Mouse (Mus musculus) kidney, embryonic 16.5 days (tissue): ENCODE measurements around the gene Ppargc1a. TPM values are rescaled to one million over a fixed set of nuclear protein-coding genes. Genes with fewer than 3 reads are reported as not detected.

ENCODE experiments used
- ATAC-seq: fragments of 200-750 bp; cut with Nextera tagmentation; 2 replicates; pipeline ENCODE4 v1.8.0; 2017; ENCODE audit warnings: moderate TSS enrichment; ENCODE audit not compliant: low FRiP score, low TSS enrichment
- H3K27ac ChIP-seq: fragments of 300-500 bp; sonication (generic); 2 replicates; pipeline ENCODE4 v1.5.1; 2014; ENCODE audit warnings: low read length
- H3K27me3 ChIP-seq: fragments of 300-500 bp; sonication (generic); 2 replicates; pipeline ENCODE4 v1.6.1; 2014; ENCODE audit warnings: low read length, control low read depth, mixed read lengths; ENCODE audit not compliant: insufficient read depth
- H3K36me3 ChIP-seq: fragments of 300-500 bp; sonication (generic); 2 replicates; pipeline ENCODE4 v1.6.1; 2014; ENCODE audit warnings: low read length, control low read depth, mixed read lengths; ENCODE audit not compliant: insufficient read depth
- H3K4me1 ChIP-seq: fragments of 300-500 bp; sonication (generic); 2 replicates; pipeline ENCODE4 v1.6.1; 2014; ENCODE audit warnings: low read length, control low read depth, mixed read lengths; ENCODE audit not compliant: insufficient read depth
- H3K4me2 ChIP-seq: fragments of 300-500 bp; sonication (generic); replicated peaks from 2 replicates; pipeline ENCODE4 v1.6.1; 2014; ENCODE audit warnings: low read depth, low read length
- H3K4me3 ChIP-seq: fragments of 300-500 bp; sonication (generic); 2 replicates; pipeline ENCODE4 v1.5.1; 2014; ENCODE audit warnings: mild to moderate bottlenecking, low read length
- H3K9ac ChIP-seq: fragments of 300-500 bp; sonication (generic); replicated peaks from 2 replicates; pipeline ENCODE4 v1.6.1; 2014; ENCODE audit warnings: low read length
- H3K9me3 ChIP-seq: fragments of 300-500 bp; sonication (generic); 2 replicates; pipeline ENCODE4 v1.6.1; 2016; ENCODE audit warnings: low read length, control low read depth
- WGBS: fragments of 180-500 bp; shearing (Covaris S2); extraction: QIAGEN DNeasy Blood & Tissue Kit; methylation state at CpG from one replicate; pipeline ENCODE4 v1.1.7; 2014; 5-methylcytosine and 5-hydroxymethylcytosine counted together
- polyA plus RNA-seq: library from polyadenylated mRNA; unstranded; fragments of >200 nt; fragmentation: Nextera tagmentation; extraction: Ambion mirVana; gene quantifications from 2 replicates; pipeline ENCODE4 v1.2.1, GENCODE M21; 2015

The Ppargc1a gene
- polyA plus RNA-seq, 1 experiment from 2014 or later, result 24.5 TPM

- H3K4me2 ChIP-seq, result no peak overlapping the region
- no peaks in the 10 kb centered on the region for H3K27me3 ChIP-seq
- H3K36me3 ChIP-seq, result no peaks in the 10 kb centered on the region
- H3K4me1 ChIP-seq, result peaks cover 22% of the 10 kb centered on the region
- H3K9me3 ChIP-seq, result no peaks in the 10 kb centered on the region
- ATAC-seq, result no peak
- H3K9ac ChIP-seq, result no peak overlapping the region
- no peak overlapping the region for H3K4me3 ChIP-seq
- no peak overlapping the region for H3K27ac ChIP-seq
Observed at GRCm38 (mm10) chr5:51479859-51480258, 87.7 kb downstream of the Ppargc1a start.

- WGBS, result 42% methylated on average over 2 of the region's 2 CpGs
Observed at GRCm38 (mm10) chr5:51479456-51479855, 88.1 kb downstream of the Ppargc1a start.

GRCm38 (mm10) chr5:51478319-51478994 is 89.1 kb downstream of the Ppargc1a start:
- H3K4me2 ChIP-seq, result peak overlapping the region; percentile 19; the same call in 1 of the 2 replicates
- H3K9me3 ChIP-seq, result peaks cover 5% of the 10 kb centered on the region
- WGBS, result 22% methylated on average over 7 of the region's 7 CpGs
- ATAC-seq, result peak; percentile 92
- H3K4me1 ChIP-seq, result peaks cover 24% of the 10 kb centered on the region
- no peak overlapping the region for H3K9ac ChIP-seq
- peak overlapping the region; percentile 5; the same call in 1 of the 2 replicates for H3K27ac ChIP-seq
- H3K4me3 ChIP-seq, result no peak overlapping the region
- H3K36me3 ChIP-seq, result peaks cover 7% of the 10 kb centered on the region; the same call in 1 of the 2 replicates
- no peaks in the 10 kb centered on the region for H3K27me3 ChIP-seq

More at GRCm38 (mm10) chr5:51479456-51479855, 88.1 kb downstream of the Ppargc1a start:
- H3K4me3 ChIP-seq, result no peak overlapping the region
- H3K4me2 ChIP-seq, result no peak overlapping the region
- H3K36me3 ChIP-seq, result no peaks in the 10 kb centered on the region
- no peaks in the 10 kb centered on the region for H3K27me3 ChIP-seq
- no peak overlapping the region for H3K9ac ChIP-seq
- no peaks in the 10 kb centered on the region for H3K9me3 ChIP-seq
- H3K4me1 ChIP-seq, result peaks cover 24% of the 10 kb centered on the region
- ATAC-seq, result no peak
- 0 out of 2 replicates have a peak overlapping the region, but pooled peaks have one; percentile 53 for H3K27ac ChIP-seq

- H3K4me3 ChIP-seq, result no peak overlapping the region
- no peaks in the 10 kb centered on the region for H3K27me3 ChIP-seq
- ATAC-seq, result no peak
- H3K27ac ChIP-seq, result no peak overlapping the region
- H3K36me3 ChIP-seq, result peaks cover 17% of the 10 kb centered on the region
- H3K9me3 ChIP-seq, result peaks cover 13% of the 10 kb centered on the region
- 61% methylated on average over 3 of the region's 3 CpGs for WGBS
- H3K4me1 ChIP-seq, result peaks cover 24% of the 10 kb centered on the region
- H3K4me2 ChIP-seq, result no peak overlapping the region
- no peak overlapping the region for H3K9ac ChIP-seq
Observed at GRCm38 (mm10) chr5:51477140-51477539, 90.4 kb downstream of the Ppargc1a start.

- WGBS, result 64% methylated on average over 4 of the region's 4 CpGs
- peaks cover 13% of the 10 kb centered on the region for H3K9me3 ChIP-seq
- H3K4me1 ChIP-seq, result peaks cover 24% of the 10 kb centered on the region
- no peak overlapping the region for H3K27ac ChIP-seq
- H3K36me3 ChIP-seq, result peaks cover 17% of the 10 kb centered on the region
- H3K9ac ChIP-seq, result no peak overlapping the region
- no peak overlapping the region for H3K4me2 ChIP-seq
- ATAC-seq, result no peak
- H3K4me3 ChIP-seq, result no peak overlapping the region
- no peaks in the 10 kb centered on the region for H3K27me3 ChIP-seq
Observed at GRCm38 (mm10) chr5:51475034-51475541, 92.4 kb downstream of the Ppargc1a start.

- 62% methylated on average over 4 of the region's 4 CpGs for WGBS
- no peak overlapping the region for H3K4me2 ChIP-seq
- peaks cover 17% of the 10 kb centered on the region for H3K36me3 ChIP-seq
- H3K4me1 ChIP-seq, result 0 out of 2 replicates have a peak, but pooled peaks cover 2% of the 10 kb centered on the region
- no peak overlapping the region for H3K4me3 ChIP-seq
- peaks cover 13% of the 10 kb centered on the region for H3K9me3 ChIP-seq
- no peak for ATAC-seq
- H3K27me3 ChIP-seq, result no peaks in the 10 kb centered on the region
- H3K27ac ChIP-seq, result no peak overlapping the region
- no peak overlapping the region for H3K9ac ChIP-seq
Observed at GRCm38 (mm10) chr5:51471614-51472013, 95.9 kb downstream of the Ppargc1a start.

- ATAC-seq, result no peak
- no peak overlapping the region for H3K9ac ChIP-seq
- no peak overlapping the region for H3K27ac ChIP-seq
- no peak overlapping the region for H3K4me3 ChIP-seq
- no peaks in the 10 kb centered on the region for H3K36me3 ChIP-seq
- WGBS, result 52% methylated on average over 5 of the region's 5 CpGs
- H3K9me3 ChIP-seq, result no peaks in the 10 kb centered on the region
- no peaks in the 10 kb centered on the region for H3K27me3 ChIP-seq
- H3K4me1 ChIP-seq, result no peaks in the 10 kb centered on the region
- H3K4me2 ChIP-seq, result no peak overlapping the region
Observed at GRCm38 (mm10) chr5:51466036-51466435, 101.5 kb downstream of the Ppargc1a start.

- peak overlapping the region; percentile 66 for H3K27ac ChIP-seq
- H3K36me3 ChIP-seq, result no peaks in the 10 kb centered on the region
- H3K9me3 ChIP-seq, result no peaks in the 10 kb centered on the region
- no peak for ATAC-seq
- H3K4me2 ChIP-seq, result no peak overlapping the region
- 61% methylated on average over 3 of the region's 3 CpGs for WGBS
- H3K4me1 ChIP-seq, result peaks cover 3% of the 10 kb centered on the region; the same call in 1 of the 2 replicates
- no peak overlapping the region for H3K9ac ChIP-seq
- no peaks in the 10 kb centered on the region for H3K27me3 ChIP-seq
- no peak overlapping the region for H3K4me3 ChIP-seq
Observed at GRCm38 (mm10) chr5:51452033-51452432, 115.5 kb downstream of the Ppargc1a start.

- Histone ChIP-seq H3K9ac (no peak overlapping the region), H3K9me3 (no peaks in the 10 kb centered on the region), H3K36me3 (no peaks in the 10 kb centered on the region), H3K4me1 (peaks cover 8% of the 10 kb centered on the region), H3K4me3 (no peak overlapping the region), H3K4me2 (no peak overlapping the region), H3K27ac (peak overlapping the region; percentile 35; the same call in 1 of the 2 replicates), H3K27me3 (no peaks in the 10 kb centered on the region)
- WGBS, result 80% methylated on average over 1 of the region's 1 CpGs
- no peak for ATAC-seq
Observed at GRCm38 (mm10) chr5:51447631-51448030, 119.9 kb downstream of the Ppargc1a start.
